Mouse (Mus musculus): Measurements from ENCODE around the gene Plin2.
"Not testable (repeated sequence)": the region's sequence is repeated elsewhere in the genome, so short reads cannot be mapped to it uniquely, and the experiment has no call there.

Gene Plin2

DNA sequence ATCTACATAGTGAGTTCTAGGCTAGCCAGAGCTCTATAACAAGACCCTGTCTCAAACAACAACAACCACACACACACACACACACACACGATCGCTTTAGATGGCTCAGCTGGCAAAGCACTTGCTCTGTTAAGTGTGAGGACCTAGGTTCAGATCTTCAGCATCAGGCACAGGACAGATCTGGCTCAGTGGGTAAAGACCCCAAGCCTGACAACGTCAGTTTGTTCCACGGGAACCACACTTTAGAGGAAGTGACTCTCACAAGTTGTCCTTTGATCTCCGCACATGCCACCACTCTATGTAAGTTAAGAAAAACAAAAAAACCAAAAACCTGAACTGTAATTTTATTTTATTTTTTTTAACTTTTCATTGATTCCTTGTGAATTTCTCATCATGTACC, 13.4 kb upstream of the Plin2 start:
- no peak for DNase-seq

DNA sequence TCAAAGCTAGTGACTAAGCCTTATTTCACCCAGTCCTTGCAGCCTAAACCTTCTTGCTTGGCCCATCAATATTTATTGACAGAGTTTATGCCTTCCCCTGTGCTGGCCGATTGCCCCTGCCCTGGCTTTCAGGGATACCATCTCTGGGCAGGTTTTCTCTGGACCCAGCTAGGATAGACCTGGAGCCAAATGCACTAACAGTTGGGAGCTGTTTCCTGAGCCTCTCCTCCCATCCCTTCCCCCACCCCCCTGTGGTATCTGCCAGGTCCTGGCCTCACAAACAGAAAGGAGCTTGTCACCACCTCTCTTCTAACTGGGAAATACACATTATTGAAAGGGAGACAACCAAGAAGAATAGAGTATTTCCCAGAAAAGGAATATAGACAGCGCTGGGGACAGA, 12.0 kb upstream of the Plin2 start:
- peak; percentile 65 to 70 for DNase-seq

DNA sequence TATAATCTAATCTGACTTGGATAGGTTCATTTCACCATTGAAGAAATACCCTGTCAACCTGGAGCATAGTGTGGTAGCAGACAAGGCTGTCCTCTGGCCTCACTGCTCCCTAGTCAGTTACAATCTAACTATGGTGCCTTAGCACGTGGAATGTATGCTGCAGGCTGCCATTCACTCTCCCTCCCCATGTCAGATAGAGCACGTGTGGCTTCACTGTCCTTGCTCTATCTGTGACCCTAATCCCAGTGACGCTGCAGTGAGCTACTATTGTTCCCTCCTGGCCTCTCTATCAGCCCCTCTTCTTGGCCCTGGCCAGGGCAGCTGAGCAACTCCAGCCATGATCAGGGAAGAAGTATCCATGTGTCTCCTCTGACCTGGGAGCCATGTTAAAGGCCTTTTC, 11.6 kb upstream of the Plin2 start:
- DNase-seq: no peak

DNA sequence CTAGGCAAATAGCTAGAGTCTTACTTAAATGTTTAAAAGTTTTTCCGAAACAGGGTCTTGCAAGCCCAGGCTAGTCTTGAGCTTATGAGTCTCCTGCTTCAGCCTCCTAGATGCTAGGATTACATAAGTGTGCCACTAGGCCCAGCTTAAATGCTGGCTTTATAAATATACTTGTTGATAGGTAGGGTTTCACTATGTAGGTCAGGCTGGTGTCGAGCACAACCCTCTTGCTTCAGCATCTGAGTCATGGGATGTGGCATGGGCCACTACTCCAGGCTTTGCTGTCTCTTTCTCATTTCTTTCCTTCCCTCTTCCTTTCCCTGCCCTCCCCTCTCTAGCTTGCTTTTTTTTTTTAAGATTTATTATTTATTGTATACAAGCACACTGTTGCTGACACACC, 9.8 kb upstream of the Plin2 start:
- no peak for DNase-seq

DNA sequence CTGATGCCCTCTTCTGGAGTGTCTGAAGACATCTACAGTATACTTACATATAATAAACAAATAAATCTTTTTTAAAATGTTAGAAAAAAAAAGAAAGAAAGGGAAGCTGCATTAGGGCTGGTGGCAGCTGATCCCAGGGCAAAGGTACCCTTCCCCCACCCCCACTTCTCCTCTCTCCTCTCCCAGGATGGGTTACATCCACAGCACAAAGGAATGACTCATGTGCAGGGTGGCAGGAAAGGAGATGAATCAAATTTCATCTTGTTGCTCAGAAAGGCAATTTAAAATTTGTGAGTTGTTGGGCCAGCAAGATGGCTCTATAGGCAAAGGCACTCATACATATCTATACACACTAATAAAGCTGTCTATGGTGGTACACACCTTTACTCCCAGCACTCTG, 6.9 kb upstream of the Plin2 start:
- DNase-seq: no peak

DNA sequence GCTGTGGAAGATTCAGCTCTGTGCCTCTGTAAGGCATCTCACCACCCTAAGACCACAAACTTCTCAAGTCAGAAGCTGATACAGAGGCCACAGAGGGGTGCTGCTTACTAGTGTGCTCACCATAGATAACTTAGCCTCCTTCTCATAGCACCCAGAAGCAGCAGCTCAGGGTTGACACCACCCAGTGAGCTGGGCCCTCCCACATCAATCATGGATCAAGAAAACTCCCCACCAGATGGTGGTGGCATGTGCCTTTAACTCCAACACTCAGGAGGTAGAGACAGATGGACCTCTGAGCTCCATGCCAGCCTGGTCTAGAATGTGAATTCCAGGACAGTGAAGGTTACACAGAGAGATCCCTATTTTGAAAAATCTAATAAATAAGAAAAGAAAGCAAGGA, 4.9 kb upstream of the Plin2 start:
- peak; percentile 29 to 52 for DNase-seq

DNA sequence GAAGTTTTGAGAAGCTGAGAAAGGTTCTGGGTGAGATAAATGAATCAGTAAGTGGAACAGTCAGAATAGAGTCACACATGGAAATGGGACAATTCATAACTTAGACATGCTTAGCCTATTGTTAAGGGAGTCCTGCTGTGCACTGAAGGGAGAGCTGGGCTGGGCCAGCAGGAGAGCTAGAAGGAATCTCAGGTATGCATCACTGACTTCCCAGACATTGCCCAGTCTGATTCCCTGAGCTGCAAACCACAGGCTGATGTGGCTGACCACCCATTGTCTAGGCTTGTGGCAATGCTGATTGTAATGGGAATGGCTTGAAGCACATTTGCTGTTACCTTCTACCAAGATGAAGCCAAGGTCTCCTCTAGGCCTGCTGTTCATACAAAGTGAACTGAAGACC, 4.3 kb upstream of the Plin2 start:
- DNase-seq: not testable (repeated sequence)

DNA sequence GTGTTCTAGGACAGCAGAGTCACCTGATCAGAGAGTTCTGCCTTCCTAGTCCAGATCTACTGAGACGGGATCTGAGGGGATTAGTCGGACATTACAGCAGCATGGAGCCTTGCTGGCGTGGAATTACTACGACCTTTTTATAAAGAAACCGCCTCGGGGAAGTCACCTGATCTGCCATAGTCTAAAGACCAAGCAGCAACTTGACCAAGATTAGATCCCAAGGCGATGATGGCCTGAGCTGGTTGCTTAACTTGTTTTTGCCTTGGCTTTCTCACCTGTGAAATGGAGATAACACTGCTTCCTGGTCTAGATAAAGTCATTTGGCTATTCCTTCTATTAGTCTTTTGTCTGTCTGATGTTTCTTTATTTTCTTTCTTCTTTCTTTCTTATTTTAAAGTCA, 2.6 kb upstream of the Plin2 start:
- no peak for DNase-seq

DNA sequence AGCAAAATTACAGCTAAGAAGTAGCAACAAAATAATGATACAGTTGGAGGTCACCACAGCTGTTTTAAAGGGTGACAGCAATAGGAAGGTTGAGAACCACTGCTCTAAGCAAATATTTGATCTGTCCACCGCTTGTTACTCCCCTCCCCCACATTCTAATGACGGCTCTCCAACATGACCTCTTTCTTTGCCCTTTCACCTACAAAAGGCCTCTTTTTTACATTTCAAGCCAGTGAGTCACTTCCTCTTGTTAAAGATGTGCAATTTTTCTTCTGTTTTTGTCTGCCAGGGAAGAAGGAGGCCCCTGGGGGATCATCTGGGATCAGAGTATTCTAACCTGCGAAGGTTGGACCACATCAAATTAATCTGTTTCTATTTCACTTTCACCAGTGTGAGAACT, 1.9 kb upstream of the Plin2 start:
- DNase-seq: no peak

DNA sequence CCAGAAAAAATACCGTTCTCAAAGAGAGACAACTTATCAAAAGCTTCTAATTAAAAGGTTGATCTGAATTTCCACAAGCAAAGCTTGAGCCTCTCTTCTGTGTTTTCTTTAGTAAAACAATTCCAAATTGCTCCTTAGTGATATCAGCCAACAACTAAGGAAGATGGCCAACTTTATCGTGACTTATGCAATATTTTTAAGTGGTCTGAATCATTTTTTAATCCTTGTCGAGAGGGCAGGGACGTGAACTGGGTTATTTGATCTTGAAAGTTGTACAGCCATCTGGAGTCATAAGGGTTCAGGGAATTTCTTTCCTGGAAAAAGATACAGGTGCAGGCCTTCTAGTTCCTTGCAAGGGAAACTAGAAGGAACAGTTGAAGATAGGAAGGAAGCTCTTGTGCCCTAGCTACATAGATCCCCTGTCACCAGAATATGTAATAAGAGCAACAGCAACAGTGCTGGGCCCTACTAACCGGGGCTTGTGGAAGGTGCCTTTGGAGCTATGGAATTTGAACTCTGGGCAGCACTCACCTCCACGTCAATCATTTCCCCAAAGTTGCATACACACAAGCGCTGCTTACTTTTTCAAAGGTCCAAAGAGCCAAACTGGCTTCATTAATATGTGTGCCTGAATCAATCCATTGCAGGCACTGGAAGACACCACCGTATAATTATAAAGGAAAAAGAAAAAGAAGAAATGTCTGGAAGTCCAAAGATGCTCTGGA, 884 bp upstream of the Plin2 start:
- DNase-seq: no peak

DNA sequence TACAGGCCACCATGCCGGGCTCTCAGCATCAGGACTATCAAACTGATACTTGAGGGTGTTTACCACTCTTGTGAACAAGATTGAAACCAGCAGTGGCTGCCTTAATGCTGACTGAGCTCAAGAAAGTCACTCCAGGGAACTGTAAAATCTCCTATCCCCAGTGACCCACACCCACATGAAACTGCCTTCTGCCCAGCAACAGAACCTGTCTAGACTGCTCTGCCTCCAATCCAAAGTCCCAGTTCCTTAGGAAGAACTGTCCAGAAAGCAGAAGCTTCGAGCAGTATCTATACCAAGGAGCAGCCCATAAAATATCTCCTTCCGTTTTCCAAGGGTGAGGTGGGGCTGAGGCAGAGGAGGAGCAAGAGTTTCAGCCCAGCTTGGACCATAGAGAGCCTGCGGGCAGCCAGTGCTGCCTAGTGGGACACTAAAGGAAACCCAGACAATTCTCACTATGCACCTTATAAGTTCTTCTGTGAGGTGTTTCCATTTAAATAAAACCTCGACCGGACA, 563 bp downstream of the Plin2 start:
- peak in 1 of 2 experiments; percentile 12 for DNase-seq

DNA sequence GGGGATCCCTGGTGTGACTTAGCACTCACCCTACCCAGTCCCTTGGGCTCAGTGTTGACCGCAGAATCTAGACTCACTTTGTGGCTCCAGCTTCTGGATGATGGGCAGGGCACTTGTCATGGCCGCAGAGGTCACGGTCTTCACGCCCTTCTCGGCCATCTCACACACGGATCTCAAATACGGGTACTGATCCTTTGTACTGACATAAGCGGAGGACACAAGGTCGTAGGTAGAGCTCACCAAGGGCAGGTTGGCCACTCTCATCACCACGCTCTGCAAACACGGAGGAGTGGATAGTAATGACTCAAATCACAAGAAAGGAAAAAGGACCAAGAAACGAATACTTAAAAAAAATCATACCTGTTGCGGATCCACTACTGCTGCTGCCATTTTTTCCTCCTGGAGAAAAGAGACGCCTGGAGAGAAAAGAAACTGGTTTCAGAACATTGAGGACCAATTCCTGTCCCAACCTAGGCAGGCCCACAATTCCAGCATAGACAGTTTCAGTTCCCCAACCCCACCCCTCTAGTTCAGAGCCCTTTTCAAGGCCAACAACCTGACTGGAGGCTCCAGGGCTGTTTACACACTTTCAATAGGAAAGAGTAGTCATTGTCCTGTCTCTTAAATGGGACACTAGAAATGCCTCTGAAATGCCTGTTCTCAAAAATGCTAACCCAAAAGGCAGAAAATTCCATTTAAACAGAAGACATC, 1.4 kb downstream of the Plin2 start:
- no peak for DNase-seq

DNA sequence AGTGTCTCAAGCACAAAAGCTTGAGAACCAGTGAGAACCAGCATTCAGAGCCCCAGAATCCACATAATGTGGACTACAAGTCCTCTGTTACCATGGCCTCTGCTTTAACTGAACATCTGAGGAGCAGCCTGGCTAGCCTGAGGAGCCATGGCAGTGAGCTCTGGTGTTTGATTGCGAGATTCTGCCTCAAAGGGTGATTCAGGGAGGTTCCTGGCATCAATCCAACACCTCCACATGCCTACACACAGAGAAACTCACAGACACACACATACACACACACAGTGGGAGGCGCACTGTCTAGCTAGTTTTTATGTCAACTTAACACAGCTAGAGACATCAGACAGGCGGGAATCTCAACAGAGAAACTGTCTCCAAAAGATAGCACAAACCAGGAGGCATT, 4.3 kb downstream of the Plin2 start:
- DNase-seq: no peak

DNA sequence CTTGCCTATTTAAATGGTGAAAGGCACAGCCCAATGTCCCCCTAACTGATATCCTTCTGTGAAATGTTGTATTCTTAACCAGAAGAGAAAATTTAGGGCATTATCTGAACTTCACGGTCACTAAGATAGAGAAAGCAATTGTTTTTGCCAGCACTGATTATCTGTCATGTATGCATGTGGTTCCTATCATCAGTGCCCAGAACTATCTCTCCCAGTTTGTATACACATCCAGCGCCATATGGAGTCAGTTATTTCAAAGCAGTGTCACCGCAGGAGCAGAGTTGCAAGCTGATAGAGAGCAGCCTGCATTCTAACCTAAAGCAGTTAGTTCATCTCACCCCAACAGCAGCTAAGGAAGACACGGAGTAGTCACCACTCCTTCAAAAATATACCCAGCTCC, 5.9 kb downstream of the Plin2 start:
- DNase-seq: no peak

DNA sequence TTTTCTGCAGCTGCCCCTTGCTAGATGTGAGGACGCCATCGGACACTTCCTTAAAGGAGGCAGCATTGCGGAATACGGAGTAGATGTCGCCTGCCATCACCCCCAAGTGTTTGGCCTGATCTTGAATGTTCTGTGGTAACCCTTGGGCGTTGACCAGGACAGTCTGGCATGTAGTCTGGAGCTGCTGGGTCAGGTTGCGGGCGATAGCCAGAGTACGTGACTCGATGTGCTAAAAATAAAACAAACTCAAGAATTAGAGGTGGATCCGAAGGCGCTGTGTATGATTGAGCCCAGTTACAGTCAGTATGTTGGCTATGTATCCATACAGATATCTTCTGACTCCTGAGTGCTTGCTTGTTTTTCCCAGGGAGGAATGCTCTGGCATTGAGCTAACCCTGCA, 12.7 kb downstream of the Plin2 start:
- no peak for DNase-seq

DNA sequence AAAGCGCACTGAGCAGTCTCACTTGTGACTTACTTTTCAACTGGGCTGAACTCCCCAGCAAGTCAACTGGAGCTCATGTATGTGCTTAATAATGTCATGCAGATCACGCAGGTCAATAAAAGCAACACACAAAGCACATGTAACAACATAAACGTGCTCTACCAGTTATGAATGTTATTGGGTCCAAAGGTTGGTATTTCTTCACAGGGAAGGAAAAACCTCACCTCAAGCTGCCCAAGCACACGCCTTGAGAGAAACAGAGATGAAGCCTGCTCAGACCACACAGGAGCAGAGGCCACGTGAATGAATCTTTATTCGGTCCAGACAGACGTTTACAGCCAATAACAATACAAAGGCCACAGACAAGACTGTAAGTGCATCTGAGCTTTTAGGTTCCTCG, 13.4 kb downstream of the Plin2 start:
- DNase-seq: not testable (repeated sequence)

DNA sequence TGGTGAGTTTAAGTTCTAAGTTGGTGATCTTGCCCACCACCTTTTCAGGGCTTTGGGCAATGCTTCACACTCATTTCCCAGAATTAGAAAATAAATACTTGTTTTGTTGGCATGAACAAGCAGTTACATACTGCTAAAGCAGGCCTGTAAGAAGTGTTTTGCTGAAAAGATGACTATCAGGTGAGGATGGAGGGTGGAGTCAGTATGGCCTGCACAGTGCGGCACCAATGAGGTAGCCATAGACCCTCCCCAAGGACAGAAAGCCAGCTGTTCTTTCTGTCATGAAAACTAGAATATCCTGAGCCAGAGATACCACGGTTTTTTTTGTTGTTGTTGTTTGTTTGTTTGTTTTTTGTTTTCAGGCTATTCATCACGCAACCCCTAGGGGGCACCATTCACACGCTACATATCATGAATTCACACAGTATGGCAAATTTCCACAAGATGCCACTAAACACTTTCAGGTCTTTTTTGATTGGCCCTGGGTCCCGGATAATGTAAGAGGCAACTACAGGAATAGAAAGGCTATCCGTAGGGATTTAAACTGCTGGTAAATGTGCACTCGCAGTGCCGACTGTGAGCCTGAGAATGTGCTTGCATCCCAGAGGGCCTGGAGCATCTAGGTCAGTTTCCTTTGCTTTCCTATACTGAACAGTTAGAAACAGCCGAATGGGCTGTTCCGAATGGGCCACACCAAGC, 18.0 kb downstream of the Plin2 start:
- DNase-seq: peak; percentile 57 to 60

DNA sequence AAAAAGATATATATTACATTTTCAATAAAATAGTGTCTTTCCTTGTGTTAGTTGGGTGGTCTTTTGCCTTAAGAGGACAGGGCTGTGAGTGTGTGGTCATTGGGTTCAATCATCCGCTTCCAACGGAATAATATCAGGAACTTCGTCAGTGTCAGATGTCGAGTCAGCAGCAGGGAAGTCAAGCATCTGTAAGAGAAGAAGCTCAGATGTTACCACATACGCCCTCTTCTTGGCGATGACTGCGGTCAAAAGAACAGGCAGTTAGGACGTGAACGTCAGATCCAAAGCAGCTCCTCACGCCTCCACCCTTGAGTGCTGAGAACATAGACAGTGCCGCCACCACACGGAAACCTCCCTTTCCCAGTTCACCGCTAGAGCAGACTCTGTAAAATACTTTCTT, 21.5 kb downstream of the Plin2 start:
- DNase-seq: not testable (repeated sequence)

DNA sequence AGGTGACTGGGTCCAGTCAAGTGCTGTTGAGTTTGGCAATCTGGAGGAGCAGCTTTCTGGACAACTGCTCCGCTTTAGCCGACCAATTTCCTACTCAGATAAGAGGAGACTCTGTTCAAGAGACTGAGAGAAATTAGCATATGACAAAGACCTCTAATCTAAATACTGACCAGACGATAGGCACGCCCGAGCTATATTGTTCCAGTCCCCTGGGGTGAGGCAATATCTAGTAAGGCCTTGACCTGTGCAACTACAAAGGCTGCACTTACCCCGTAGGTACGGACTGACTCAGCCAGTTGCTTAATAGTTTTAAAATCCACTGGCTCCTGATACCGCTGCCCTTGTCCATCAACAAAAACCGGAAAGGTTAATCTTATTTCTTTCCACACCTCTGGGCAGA, 32.3 kb downstream of the Plin2 start:
- not testable (repeated sequence) for DNase-seq

DNA sequence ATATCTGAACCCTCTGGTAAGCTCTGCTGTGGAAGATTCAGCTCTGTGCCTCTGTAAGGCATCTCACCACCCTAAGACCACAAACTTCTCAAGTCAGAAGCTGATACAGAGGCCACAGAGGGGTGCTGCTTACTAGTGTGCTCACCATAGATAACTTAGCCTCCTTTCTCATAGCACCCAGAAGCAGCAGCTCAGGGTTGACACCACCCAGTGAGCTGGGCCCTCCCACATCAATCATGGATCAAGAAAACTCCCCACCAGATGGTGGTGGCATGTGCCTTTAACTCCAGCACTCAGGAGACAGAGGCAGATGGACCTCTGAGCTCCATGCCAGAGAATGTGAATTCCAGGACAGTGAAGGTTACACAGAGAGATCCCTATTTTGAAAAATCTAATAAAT, 35.0 kb downstream of the Plin2 start:
- peak; percentile 26 to 43 for DNase-seq

DNA sequence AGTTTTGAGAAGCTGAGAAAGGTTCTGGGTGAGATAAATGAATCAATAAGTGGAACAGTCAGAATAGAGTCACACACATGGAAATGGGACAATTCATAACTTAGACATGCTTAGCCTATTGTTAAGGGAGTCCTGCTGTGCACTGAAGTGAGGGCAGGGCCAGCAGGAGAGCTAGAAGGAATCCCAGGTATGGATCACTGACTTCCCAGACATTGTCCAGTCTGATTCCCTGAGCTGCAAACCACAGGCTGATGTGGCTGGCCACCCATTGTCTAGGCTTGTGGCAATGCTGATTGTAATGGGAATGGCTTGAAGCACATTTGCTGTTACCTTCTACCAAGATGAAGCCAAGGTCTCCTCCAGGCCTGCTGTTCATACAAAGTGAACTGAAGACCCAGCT, 35.5 kb downstream of the Plin2 start:
- DNase-seq: not testable (repeated sequence)

DNA sequence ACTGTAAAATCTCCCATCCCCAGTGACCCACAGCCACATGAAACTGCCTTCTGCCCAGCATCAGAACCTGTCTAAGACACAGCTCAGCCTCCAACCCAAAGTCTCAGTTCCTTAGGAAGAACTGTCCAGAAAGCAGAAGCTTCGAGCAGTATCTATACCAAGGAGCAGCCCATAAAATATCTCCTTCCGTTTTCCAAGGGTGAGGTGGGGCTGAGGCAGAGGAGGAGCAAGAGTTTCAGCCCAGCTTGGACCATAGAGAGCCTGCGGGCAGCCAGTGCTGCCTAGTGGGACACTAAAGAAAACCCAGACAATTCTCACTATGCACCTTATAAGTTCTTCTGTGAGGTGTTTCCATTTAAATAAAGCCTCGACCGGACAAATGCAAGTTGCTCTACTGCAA, 37.3 kb downstream of the Plin2 start:
- not testable (repeated sequence) for DNase-seq

DNA sequence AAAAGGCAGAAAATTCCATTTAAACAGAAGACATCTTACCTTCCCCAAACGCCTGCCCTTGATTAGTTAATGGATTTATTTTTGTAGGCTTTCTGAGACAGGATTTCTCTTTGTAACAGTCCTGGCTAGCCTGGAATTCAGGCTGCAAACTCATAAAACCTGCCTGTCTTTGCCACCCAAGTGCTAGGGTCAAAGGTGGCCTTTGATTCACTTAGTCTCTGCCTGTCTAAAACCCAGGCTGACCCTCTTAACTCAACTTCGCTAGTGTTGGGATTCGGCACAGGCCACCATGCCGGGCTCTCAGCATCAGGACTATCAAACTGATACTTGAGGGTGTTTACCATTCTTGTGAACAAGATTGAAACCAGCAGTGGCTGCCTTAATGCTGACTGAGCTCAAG, 38.0 kb downstream of the Plin2 start:
- no peak for DNase-seq

DNA sequence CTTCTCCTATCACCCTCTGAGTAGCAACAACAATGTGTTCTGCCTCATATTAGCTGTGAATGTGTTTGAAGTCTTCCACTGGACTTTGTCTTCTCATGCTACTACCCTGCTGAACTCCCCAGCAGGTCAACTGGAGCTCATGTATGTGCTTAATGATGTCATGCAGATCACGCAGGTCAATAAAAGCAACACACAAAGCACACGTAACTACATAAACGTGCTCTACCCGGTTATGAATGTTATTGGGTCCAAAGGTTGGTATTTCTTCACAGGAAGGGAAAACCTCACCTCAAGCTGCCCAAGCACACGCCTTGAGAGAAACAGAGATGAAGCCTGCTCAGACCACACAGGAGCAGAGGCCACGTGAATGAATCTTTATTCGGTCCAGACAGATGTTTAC, 43.4 kb downstream of the Plin2 start:
- DNase-seq: not testable (repeated sequence)

All from cerebellum, postnatal 14 days (tissue).